Mouse (Mus musculus) small intestine, adult 2 months (tissue): ENCODE data around the gene Tmem39a. TPM values are rescaled to one million over a fixed set of nuclear protein-coding genes. Genes with fewer than 3 reads are reported as not detected.

Experiments
- H3K27ac ChIP-seq: fragments of 200-500 bp; 2 replicates; pipeline ENCODE4 v1.5.1; 2012; ENCODE audit warnings: low read depth, low read length, control low read depth, inconsistent platforms; ENCODE audit not compliant: insufficient read depth
- H3K27me3 ChIP-seq: fragments of 200-500 bp; 2 replicates; pipeline ENCODE4 v1.6.1; 2012; ENCODE audit warnings: mild to moderate bottlenecking, moderate library complexity, low read length, inconsistent platforms; ENCODE audit not compliant: control insufficient read depth, insufficient read depth
- H3K36me3 ChIP-seq: fragments of 200-500 bp; 2 replicates; pipeline ENCODE4 v1.6.1; 2012; ENCODE audit warnings: mild to moderate bottlenecking, low read length, control low read depth, inconsistent platforms; ENCODE audit not compliant: control insufficient read depth, insufficient read depth
- H3K4me1 ChIP-seq: fragments of 200-500 bp; 2 replicates; pipeline ENCODE4 v1.6.1; 2012; ENCODE audit warnings: low read length, inconsistent platforms, mixed read lengths; ENCODE audit not compliant: control insufficient read depth, insufficient read depth, insufficient read length
- H3K4me3 ChIP-seq: fragments of 200-500 bp; 2 replicates; pipeline ENCODE4 v1.5.1; 2012; ENCODE audit warnings: low read depth, mild to moderate bottlenecking, control low read depth, inconsistent platforms, low read length, moderate library complexity
- CTCF ChIP-seq: fragments of 200-500 bp; IDR thresholded peaks from 2 replicates; pipeline ENCODE4 v1.5.1; 2012; ENCODE audit warnings: low read depth, mild to moderate bottlenecking, control low read depth, inconsistent platforms, low read length, moderate library complexity, mixed read lengths; ENCODE audit not compliant: insufficient replicate concordance, insufficient read length; ENCODE audit errors: extremely low read depth
- POLR2A ChIP-seq: fragments of 200-500 bp; IDR thresholded peaks from 2 replicates; pipeline ENCODE4 v1.6.1; 2012; ENCODE audit warnings: low read depth, mild to moderate bottlenecking, control low read depth, inconsistent platforms, low read length, moderate library complexity
- WGBS: fragments of 180-500 bp; shearing (Covaris S2); methylation state at CpG from one replicate; pipeline ENCODE4 v1.1.7; 2018; 5-methylcytosine and 5-hydroxymethylcytosine counted together
- polyA plus RNA-seq: library from polyadenylated mRNA; depleted of rRNA; stranded (reverse); fragments of >200 nt; gene quantifications from 2 replicates; pipeline ENCODE4 v1.2.3, GENCODE M21; 2012; rRNA removed

Gene Tmem39a
- polyA plus RNA-seq, 1 experiment = 29.2 TPM

DNA sequence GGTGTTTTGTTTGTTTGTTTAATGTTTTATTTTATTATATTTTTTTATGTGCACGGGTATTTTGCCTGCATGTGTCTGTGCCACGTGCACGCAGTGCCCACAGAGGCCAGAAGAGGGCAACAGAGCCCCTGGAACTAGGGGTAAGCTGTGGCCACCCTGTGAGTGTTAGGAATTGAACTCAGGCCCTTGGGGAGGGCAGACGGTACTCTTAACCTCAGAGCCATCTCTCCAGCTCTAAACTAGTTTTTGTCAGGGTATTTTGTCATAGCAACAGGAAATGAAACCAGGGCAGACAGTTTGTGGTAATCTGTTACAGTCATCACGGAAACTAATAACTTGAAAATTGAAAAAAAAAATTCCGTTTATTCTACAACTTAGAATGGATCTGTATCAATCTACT, 73.6 kb downstream of the Tmem39a start:
- 56% methylated on average over 6 of the region's 6 CpGs for WGBS
- TF ChIP-seq CTCF (peak; percentile 83), POLR2A (no peak)
- Histone ChIP-seq H3K27me3 (no peaks in the 10 kb centered on the region), H3K4me1 (no peaks in the 10 kb centered on the region), H3K36me3 (no peaks in the 10 kb centered on the region), H3K27ac (no peak overlapping the region), H3K4me3 (no peak overlapping the region)

DNA sequence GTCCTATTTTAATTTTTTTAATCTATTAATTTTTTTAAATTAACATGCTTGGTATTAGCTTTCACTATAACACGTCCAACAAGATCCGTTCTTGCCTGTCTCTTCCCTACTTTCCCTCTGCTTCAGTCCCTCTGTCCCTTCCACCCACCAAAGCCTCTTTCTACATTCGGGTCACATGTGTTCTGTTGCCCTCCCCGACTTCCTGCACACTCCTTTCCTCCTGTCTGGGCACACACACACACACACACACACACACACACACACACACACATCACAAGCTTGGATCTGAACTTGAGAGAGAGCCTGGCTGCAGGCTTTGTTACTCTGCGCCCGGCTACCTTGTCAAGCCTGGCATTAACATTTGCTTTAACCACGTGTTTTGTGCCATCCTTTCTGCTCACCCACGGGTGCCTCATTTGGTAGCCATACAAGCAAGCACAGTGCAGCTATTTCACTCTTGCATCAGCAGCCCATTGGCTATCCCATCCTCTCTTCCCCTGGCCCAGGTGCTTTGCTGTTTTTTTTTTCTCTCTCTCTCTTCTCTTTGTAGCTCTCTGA, 77.4 kb downstream of the Tmem39a start:
- WGBS = 64% methylated on average over 8 of the region's 8 CpGs

GRCm38 (mm10) chr16:38636682-38637081, 78.2 kb downstream of the Tmem39a start:
- Histone ChIP-seq H3K27me3 (no peaks in the 10 kb centered on the region), H3K27ac (0 out of 2 replicates have a peak overlapping the region, but pooled peaks have one; percentile 24), H3K4me1 (no peaks in the 10 kb centered on the region), H3K4me3 (no peak overlapping the region), H3K36me3 (peaks cover 4% of the 10 kb centered on the region)
- no peak for TF ChIP-seq POLR2A
- TF ChIP-seq CTCF = no peak
- WGBS = 68% methylated on average over 9 of the region's 9 CpGs

More for the DNA sequence above, 77.4 kb downstream of the Tmem39a start:
- Histone ChIP-seq H3K27ac (0 out of 2 replicates have a peak overlapping the region, but pooled peaks have one; percentile 24), H3K4me3 (no peak overlapping the region), H3K36me3 (peaks cover 4% of the 10 kb centered on the region), H3K4me1 (no peaks in the 10 kb centered on the region), H3K27me3 (no peaks in the 10 kb centered on the region)
- TF ChIP-seq POLR2A = no peak
- no peak for TF ChIP-seq CTCF

DNA sequence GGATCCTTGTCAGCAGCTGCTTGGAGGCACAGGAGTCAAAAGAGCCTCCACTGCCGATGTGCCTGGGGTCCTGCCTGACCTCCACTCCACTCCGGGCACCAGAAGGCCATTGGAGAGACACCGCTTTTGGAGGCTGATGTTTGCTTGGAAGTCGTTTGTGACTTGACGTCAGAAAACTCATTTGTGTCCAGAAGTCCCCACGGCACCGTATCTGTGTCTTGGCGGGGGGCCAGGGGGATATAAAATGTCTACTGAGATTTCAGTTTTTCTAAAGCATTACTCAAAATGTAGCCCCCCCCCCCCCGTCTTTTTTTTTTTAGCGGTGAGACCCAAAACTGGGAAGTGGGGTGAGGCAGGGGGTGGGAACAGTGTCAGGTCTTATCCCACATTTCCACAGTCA, 78.6 kb downstream of the Tmem39a start:
- H3K4me3 ChIP-seq = no peak overlapping the region
- no peaks in the 10 kb centered on the region for H3K27me3 ChIP-seq
- TF ChIP-seq CTCF (no peak), POLR2A (no peak)
- H3K27ac ChIP-seq = no peak overlapping the region
- H3K36me3 ChIP-seq = peaks cover 4% of the 10 kb centered on the region
- H3K4me1 ChIP-seq = no peaks in the 10 kb centered on the region
- 71% methylated on average over 10 of the region's 10 CpGs for WGBS

Other genes starting within 250 kb of the Tmem39a start
- gene Maats1, start 216.6 kb upstream of the Tmem39a start, polyA plus RNA-seq = 0.05 and 0.16 TPM in 2 replicates
- 31.6 and 76.2 TPM in 2 replicates for gene Cox17, start 211.7 kb upstream of the Tmem39a start, polyA plus RNA-seq
- gene Gm21987, start 211.7 kb upstream of the Tmem39a start, polyA plus RNA-seq = not detected in 2 replicates
- 6.5 and 7.7 TPM in 2 replicates for gene Popdc2, start 196.5 kb upstream of the Tmem39a start, polyA plus RNA-seq
- 0.67 and 0.86 TPM in 2 replicates for gene Pla1a, start 125.6 kb upstream of the Tmem39a start, polyA plus RNA-seq
- gene Adprh, start 106.0 kb upstream of the Tmem39a start, polyA plus RNA-seq = 11.8 and 20.2 TPM in 2 replicates
- gene Cd80, start 103.1 kb upstream of the Tmem39a start, polyA plus RNA-seq = 0.23 and 0.33 TPM in 2 replicates
- gene Timmdc1, start 36.0 kb upstream of the Tmem39a start, polyA plus RNA-seq = 14.0 and 24.4 TPM in 2 replicates
- gene Poglut1, start 8.4 kb upstream of the Tmem39a start, polyA plus RNA-seq = 2.7 and 6.5 TPM in 2 replicates
- gene Arhgap31, start 154.6 kb downstream of the Tmem39a start, polyA plus RNA-seq = 2.0 and 4.0 TPM in 2 replicates
- 5.1 and 8.7 TPM in 2 replicates for gene B4galt4, start 183.6 kb downstream of the Tmem39a start, polyA plus RNA-seq
- gene Upk1b, start 241.6 kb downstream of the Tmem39a start, polyA plus RNA-seq = 2.4 and 4.2 TPM in 2 replicates